Mouse (Mus musculus) heart, postnatal 0 days (tissue): ENCODE measurements at regions not wholly inside any gene's neighbourhood (a gene's known extent, or its start where the extent isn't known, plus 50 kb on each side); places are given as distances from the start of the nearest gene placed in this dataset.

Source experiments
- CTCF ChIP-seq: IDR thresholded peaks from 2 replicates; pipeline ENCODE4 v1.5.1; 2016; ENCODE audit warnings: antibody characterized with exemption, control low read depth, low read depth
- EP300 ChIP-seq: IDR thresholded peaks from 2 replicates; pipeline ENCODE4 v1.6.1; 2016; ENCODE audit warnings: antibody characterized with exemption, low read depth

GRCm38 (mm10) chr6:49523184-49523583, 127.8 kb downstream of the Stk31 start:
- no peak for TF ChIP-seq EP300
- peak; percentile 50 for TF ChIP-seq CTCF
